Mouse (Mus musculus) WW6 (cell line): ENCODE results near the gene Tsen54.
A peak's percentile ranks its signal among the peaks of the same experiment; 100 is the strongest.

Source experiments
- DNase-seq: peaks from one replicate; pipeline ENCODE4 v3.0.0-alpha.2; 2013; ENCODE audit warnings: low read depth, low spot score

The Tsen54 gene

GRCm38 (mm10) chr11:115803072-115803709 is 11.3 kb upstream of the Tsen54 start:
- no peak for DNase-seq

GRCm38 (mm10) chr11:115805005-115805404 is 9.5 kb upstream of the Tsen54 start:
- no peak for DNase-seq

- DNase-seq: no peak
Observed at GRCm38 (mm10) chr11:115806154-115806553, 8.4 kb upstream of the Tsen54 start.

GRCm38 (mm10) chr11:115807306-115807705 is 7.2 kb upstream of the Tsen54 start:
- DNase-seq: no peak

GRCm38 (mm10) chr11:115807971-115808370 is 6.6 kb upstream of the Tsen54 start:
- DNase-seq: no peak

- DNase-seq: no peak
Observed at GRCm38 (mm10) chr11:115808696-115809310, 5.7 kb upstream of the Tsen54 start.

- no peak for DNase-seq
Observed at GRCm38 (mm10) chr11:115809311-115809781, 5.2 kb upstream of the Tsen54 start.

- no peak for DNase-seq
Observed at GRCm38 (mm10) chr11:115810377-115810776, 4.1 kb upstream of the Tsen54 start.

GRCm38 (mm10) chr11:115811381-115812093 is 3.0 kb upstream of the Tsen54 start:
- DNase-seq: no peak

- DNase-seq: no peak
Observed at GRCm38 (mm10) chr11:115812095-115812494, 2.4 kb upstream of the Tsen54 start.

GRCm38 (mm10) chr11:115812533-115813420 is 1.7 kb upstream of the Tsen54 start:
- DNase-seq: no peak

GRCm38 (mm10) chr11:115813507-115814296 is 822 bp upstream of the Tsen54 start, which contains the start of gene Caskin2:
Caskin2 (minus strand) TSS chr11:115813639.
- DNase-seq: peak; percentile 97

- DNase-seq: no peak
Observed at GRCm38 (mm10) chr11:115817331-115817730, 2.8 kb downstream of the Tsen54 start.

- DNase-seq: no peak
Observed at GRCm38 (mm10) chr11:115819915-115820623, 5.5 kb downstream of the Tsen54 start.

GRCm38 (mm10) chr11:115821001-115821400 is 6.5 kb downstream of the Tsen54 start:
- DNase-seq: no peak

- peak; percentile 93 for DNase-seq
Observed at GRCm38 (mm10) chr11:115823774-115824740, 9.5 kb downstream of the Tsen54 start, which contains the start of gene Llgl2. Llgl2 (plus strand) TSS chr11:115824049.

GRCm38 (mm10) chr11:115824813-115825212 is 10.3 kb downstream of the Tsen54 start:
- no peak for DNase-seq

- no peak for DNase-seq
Observed at GRCm38 (mm10) chr11:115826487-115826886, 12.0 kb downstream of the Tsen54 start.

GRCm38 (mm10) chr11:115827624-115828023 is 13.1 kb downstream of the Tsen54 start:
- DNase-seq: no peak
